Mouse (Mus musculus) B cell, adult 2 months (primary cell): ENCODE data around the gene Msl2.

ENCODE experiments used
- DNase-seq, 2 experiments: peaks; one replicate each; pipeline ENCODE4 v3.0.0; 2022

Msl2 gene

DNA sequence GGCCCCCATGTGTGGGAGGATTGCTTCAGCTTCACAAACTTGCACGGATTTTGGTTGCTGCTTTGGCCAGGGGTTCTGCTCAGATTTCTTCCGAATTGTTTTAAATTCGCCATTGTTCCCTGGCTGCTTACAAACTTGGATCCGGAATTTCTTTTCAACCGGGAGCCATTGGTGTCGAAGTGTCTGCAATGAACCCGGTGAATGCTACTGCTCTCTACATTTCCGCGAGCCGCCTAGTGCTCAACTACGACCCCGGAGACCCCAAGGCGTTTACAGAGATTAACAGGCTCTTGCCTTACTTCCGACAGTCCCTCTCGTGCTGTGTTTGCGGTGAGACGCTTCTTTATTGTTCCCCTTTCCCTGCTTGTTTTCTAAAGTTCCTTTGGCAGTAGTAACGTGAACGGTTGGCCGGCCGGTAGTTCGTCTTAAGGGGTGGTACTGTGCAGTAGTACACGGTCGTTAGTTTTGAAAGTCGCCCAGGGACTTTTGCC lies 1.2 kb downstream of the Msl2 start:
- peak; percentile 57 to 62 for DNase-seq

DNA sequence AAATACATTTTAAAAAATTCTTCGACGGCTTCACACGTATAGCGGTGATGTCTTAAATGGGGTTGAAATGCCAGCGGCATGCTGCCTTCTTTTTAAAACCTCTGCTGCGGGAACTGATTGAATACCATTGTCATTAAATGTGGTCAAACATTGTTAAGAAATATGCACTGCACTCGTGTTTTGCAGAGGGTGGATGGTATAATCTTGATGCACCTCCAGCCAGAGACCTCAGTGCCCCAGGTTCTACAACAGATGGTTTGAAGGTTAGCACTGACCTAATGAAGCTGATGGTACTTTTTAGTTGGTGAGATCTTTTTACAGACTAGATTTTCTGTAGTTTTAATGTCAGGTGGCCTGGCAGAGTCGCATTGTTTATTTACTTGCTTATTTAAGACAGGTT lies 1.8 kb downstream of the Msl2 start:
- DNase-seq, result no peak

DNA sequence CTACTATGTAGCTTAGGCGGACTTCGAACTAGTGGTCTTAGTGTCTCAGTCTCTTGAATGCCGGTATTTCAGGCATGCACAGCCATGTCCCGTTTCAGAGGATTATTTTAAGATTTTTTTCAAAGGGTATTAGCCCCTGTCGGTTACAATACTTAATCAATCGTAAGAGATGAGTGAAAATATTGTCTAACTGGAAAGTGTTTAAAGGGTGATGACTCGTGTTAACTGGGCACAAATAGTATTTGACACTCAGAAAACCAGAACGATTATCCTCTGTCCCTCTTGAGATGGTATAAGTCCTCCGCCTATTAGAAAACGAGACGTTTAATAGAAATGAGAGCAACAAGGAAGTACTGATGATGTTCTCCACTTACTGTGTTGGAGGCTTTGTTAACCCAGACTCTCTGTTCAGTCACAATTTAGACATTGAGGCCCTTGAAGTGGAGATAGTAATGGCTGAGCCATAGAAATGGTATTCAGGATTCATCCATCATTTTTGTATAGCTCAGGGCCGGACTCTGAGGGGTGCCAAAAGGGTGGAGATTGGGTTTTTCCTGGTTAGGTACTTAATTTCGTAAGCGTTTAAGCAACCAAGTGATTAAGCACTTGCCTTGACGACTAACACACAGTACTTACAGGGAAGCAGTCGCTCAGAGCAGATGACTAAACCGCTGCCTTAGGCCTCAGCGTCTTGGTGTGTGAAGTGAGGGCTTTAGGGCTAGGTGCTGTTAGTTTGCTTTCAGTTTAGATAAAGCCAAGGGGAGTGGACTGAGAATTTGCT lies 2.4 kb downstream of the Msl2 start:
- peak in 1 of 2 experiments; percentile 19 for DNase-seq

DNA sequence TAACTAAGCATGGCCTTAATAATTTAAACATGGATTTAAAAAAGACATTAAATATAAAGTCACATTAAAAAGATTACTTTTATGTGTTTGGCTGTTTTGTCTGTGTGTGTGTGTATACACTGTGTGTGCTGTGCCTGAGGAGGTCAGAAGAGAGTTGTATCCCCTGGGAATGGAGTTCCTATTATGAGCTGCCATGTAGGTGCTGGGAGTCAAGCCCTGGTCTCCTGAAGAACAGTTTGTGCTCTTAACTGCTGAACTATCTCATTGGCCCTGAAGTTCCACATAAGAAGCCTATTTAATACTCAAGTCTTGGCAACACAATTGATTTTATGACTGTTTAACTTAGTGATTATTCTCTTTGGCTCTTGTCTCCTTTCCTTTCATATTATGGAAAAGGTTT lies 3.6 kb downstream of the Msl2 start:
- no peak for DNase-seq

DNA sequence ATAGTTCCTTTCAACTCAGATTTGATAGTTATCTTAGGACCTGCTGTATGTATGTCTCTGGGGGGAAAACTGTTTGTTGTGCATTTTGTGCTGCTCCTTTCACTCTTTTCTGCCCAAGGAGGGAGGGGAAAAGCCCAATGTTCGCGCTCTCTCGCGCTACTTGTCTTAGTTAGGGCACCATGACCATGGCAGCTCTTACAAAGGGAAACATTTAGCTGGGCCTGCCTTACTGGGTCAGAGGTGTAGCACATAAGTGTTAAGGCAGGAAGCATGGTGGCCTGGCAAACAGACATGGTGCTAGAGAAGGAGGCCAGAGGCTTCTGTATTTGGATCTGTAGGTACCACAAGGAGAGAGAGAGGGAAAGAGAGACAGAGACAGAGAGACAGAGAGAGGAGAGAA lies 4.7 kb downstream of the Msl2 start:
- DNase-seq, result no peak

DNA sequence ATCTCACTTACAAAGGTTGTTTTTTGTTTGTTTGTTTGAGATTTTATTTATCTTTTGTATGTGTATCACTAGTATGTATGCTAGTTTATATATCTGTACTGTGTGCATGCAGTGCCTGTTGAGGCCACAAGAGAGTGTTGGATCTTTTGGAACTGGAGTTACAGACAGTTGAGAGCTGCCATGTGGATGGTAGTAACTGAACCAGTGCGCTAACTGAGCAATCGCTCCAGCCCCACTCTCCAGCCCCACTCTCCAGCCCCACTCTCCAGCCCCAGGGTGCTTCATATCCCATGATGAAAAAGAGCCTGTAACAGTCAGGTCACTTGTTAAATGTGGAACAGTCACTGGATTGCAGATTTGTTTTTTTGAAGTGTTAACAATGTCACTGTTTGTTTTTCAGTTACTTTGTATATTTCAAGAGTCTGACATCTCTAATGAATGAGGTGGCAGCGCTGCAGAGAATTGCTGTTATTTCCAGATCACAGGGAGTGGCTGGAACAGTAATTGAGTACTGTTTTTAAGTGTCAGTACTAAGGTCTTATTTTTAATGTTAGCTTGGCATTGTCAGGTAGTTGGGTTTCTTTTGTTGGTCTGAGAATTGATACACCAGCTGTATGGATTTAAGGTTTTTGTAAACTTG lies 6.3 kb downstream of the Msl2 start:
- no peak for DNase-seq

DNA sequence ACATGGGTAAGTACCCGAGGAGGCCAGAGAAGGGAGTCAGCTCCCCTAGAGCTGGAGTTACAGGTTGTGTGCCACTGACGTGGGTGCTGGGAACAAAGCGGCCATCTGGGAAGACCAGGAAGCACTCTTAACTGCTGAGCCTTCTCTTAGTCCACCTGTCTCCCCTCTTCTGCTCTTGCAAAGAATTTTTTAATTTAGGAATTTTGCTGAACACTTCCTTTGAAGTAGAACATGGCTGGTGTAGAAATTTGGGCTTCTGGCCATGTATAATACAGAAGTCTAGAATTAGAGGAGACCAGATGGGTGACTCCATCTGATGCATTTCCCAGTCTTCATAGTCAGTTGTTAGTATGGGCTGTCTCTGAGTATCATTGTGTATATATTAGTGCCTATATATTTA lies 9.8 kb downstream of the Msl2 start:
- no peak for DNase-seq

DNA sequence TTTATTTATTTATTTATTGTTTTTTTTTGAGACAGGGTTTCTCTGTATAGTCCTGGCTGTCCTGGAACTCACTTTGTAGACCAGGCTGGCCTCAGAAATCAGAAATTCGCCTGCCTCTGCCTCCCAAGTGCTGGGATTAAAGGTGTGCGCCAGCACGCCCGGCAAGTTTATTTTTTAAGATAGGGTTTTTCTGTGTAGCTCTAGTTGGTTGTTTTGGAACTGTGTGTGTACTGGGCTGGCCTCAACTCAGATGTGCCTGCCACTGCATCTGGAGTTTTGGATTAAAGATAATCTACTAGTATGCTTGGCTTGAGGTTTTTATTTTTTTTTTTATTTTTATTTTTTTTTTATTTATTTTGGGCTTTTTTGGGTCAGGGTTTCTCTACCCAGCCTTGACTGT lies 21.5 kb downstream of the Msl2 start:
- DNase-seq, result no peak

DNA sequence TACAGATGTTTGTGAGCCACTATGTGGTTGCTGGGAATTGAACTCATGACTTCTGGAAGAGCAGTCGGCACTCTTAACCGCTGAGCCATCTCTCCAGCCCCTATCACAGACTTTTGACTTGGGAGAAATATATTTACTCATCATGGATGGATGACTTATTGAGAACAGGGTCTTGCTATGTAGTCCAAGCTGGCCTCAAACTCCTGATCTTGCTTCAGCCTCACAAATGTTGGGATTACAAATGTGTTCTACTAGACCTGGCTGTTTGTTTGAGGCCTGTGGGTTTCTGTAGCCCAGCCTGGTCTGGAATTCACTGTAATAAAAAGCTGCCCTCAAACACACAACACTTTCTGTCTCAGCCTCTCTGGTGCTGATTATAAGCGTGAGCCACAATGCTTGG lies 22.6 kb downstream of the Msl2 start:
- DNase-seq, result no peak

DNA sequence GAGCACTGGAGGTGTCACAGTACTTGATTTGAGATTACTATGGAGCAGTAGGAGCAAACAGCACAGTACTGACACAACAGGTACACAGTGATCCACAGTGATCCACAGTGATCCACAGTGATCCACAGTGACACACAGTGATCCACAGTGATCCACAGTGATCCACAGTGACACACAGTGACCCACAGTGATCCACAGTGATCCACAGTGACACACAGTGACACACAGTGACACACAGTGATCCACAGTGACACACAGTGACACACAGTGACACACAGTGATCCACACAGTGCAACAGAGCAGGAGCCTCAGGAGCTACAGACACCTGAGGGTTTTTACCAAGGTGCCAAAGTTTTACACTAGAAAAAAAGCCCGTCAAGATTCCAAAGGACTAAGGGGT lies 23.6 kb downstream of the Msl2 start:
- no peak for DNase-seq

DNA sequence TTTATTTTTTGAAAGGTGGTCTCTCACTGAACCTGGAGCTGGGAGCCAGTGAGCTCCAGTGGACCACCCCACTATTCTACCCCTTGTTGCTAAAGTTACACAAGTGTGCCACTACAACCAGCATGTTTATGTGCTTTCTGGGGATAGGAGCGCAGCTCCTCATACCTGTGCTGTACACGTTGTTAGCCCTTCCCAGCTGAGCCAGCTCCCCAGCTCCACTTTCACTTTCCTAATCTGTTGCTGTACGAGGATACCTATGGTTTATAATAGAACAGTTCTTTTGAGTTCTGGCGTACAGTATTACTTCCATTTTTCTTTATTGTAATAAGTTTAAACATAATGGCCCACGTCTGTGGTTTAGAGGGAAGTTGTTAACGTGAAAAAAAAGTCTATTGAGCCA lies 25.5 kb downstream of the Msl2 start:
- DNase-seq, result no peak

DNA sequence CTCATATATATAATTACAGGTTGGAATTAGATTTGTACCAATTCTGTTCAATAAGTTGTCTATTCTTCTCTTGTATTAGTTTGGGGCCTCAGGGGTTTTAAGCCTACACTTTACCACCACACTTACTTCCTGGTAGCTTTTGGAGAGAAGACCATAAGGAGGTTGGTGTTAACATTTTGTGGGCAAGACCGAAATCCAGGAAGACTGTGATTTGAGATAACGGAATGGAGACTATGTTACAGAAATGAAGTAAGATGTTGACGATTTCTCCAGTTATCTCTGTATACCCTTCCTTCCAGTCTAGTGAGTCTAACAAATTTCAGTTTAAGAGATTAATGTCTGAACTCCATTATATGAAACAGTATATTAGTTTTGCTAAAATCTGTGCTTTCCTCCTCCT lies 26.3 kb downstream of the Msl2 start:
- DNase-seq, result no peak

DNA sequence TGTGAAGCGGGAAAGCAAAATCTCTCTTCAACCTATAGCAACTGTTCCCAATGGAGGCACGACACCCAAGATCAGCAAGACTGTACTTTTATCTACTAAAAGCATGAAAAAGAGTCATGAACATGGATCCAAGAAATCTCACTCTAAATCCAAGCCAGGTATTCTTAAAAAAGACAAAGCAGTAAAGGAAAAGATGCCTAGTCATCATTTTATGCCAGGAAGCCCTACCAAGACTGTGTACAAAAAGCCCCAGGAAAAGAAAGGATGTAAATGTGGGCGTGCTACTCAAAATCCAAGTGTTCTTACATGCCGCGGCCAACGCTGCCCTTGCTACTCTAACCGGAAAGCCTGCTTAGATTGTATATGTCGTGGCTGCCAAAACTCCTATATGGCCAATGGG lies 27.6 kb downstream of the Msl2 start:
- no peak for DNase-seq

DNA sequence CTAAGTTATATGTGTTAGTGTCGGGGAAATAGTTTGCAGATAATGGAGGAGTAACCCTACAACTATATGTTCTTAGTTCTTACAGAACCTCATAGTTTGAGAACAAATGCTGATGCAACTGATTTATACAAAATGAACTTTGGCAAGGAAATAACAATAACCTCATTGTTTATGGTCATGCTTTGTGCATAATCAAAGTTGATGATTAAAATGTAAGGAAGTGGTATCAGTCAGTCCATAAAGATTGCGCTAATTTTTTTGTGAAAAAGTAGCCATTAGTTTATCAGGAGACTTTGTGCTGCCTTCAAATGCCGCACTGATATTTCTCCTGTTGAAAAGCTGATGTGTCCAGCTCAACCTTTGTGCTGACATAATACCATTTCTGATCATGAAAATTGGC lies 28.4 kb downstream of the Msl2 start:
- DNase-seq, result no peak

DNA sequence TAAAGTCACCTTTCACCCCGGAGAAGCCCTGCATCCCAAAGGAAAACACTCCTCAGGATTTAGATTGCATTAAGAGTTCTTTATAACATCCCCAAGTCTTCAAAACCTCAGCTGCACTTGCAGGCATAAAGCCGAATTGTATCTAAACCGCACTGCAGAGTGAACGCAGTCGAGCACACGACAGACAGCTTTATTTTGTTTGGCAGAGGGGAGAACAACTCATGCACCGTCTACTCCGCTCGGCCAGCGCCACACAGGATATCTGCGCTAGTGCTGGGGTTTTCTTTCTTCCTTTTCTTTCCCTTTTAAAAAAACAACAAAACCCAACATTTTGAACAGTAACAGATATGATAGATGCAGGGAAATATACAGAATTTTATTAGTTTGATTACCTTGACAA lies 31.0 kb downstream of the Msl2 start:
- no peak for DNase-seq

DNA sequence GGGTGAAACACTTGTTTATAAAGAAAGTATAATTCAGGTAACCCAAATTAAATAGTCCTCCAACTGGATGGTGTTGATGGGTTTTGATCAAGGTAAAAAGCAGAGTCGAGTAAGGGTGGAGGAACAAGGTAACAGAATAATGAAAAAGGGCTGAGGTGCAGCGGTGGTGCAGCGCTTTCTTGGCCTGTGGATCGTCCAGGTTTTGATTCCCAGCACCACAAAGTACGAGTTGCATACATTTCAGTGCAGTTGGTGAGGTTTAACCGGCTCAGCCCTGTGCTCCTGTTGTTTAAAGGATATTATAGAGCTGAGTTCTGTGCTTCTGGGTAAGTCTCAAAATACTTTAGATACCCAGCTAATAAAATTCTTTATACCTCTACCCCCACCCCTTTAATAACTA lies 31.8 kb downstream of the Msl2 start:
- no peak for DNase-seq

DNA sequence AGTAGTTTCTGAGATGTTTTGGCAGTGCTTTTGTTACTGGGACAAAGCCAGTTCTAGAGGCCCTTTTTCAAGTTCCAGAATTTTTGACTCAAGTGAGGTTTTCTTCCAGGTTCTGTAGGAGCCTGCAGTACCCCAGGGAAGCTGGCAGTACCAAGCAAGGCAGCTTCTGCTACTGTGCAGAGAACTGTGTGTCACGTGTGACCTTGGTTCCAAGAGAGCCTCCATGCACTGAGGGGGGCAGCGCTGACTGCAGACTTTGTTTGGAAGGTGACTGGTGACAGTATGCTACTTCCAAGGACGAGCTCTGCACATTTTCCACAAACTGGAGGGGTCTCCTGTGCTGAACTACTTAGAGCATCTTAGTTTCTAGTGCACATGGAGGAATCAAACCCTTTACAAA lies 33.5 kb downstream of the Msl2 start:
- DNase-seq, result no peak

DNA sequence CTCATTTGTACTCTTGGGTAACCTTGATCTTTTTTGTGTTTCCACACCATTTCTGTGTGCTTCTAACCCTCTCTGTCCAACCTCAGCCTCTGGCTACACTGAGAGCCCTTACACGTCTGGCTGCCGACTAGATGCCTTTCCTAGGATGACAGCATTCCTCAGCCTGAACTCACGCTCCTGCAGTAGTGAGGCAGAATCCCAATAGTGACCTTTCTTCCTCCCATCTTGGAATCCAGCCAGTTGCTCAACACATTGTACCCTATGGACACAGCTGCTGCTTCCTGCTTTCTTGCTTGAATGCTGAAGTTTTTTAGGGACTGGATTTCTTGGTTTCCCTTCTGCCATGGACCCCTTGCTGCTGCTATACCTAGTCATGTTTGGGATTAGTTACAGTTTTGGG lies 36.1 kb downstream of the Msl2 start:
- DNase-seq, result no peak

DNA sequence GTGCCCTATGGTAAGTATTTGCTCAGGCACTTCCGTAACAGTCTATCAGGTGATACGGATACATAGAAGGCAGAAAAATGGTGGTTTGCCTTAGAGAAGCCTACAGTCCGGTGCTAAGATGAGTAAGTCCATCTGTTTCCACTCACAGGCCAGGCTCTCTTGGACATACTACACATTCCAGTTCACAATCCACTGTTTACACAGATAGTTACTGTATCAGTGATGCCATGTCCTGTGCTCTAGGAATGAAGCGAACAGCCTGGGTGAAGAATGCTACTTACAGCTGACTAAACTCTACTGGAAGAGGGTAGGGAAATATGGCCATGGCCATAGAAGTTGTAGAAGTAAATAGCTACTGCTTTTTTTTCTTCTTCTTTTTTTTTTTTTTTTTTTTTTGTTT lies 39.4 kb downstream of the Msl2 start:
- no peak for DNase-seq

DNA sequence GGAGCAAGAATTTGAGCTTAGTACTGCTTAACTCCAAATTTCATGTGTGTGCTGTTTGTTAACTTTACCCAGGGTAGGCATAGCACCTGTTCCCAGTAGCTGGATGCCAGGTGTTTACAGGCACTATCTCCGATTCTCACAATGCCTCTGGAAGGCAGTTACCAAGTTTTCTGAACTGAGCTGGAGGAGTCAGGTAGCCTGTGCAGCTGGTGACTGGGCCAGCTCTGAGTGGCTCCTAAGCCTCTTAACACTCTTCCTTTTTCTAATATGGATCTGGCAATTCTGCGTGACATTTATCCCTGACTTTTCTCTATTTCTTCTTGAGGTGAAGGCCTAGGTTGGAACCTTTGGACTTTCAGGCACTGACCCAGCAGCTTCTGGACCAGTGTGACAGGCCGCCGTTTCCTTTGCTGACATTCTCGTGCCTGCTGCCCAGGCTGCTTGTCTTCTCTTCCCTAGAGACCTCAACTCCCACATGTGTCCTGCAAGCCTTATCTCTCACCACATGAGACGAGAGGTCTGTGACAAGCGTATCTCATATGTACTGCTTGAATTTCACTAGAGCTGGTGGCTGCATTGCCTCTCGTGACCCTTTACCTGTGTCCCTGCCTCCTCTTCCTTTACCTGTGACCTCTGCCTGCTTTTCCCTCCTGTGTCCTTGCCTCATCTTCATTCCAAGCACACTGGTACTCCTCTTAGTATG lies 40.4 kb downstream of the Msl2 start:
- no peak for DNase-seq

DNA sequence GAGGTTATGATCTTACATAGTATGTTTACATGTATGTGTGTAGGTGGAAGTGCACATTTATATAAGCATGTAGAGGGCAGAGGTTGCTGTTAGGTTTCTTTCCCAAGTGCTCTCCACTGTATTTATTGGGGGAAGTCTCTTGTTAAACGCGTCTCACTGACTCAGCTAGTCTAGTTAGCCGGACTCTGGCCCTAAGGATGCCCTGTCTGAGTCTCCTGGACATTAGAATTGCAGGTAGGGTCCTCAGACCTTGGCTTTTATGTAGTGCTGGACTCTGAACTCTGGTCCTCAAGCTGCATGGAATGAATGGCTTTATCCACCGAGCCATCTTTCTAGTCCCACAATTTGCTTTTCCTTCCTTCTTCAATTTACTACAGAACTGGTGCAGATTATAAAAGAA lies 69.7 kb downstream of the Msl2 start:
- DNase-seq, result no peak

DNA sequence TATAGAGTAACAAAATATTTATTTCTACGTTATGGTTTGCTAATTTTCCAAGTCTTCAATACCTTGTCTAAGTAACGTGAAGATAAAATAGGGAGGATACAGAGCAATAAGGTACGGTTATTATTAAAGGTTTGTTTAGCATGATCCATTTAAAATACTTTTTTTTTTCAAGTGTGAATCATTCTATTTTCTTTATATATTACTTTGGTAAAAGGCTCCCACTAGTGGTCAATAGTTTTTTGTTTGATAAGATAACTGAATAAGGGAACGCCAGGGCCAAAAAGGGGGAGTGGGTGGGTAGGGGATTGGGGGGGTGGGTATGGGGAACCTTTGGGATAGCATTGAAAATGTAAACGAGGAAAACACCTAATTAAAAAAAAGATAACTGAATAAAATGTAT lies 79.0 kb downstream of the Msl2 start:
- no peak for DNase-seq
